Mouse (Mus musculus) kidney, postnatal 0 days (tissue): ENCODE measurements around the gene Abcb4. TPM values are rescaled to one million over a fixed set of nuclear protein-coding genes. Genes with fewer than 3 reads are reported as not detected.
"Not testable (repeated sequence)": the region's sequence is repeated elsewhere in the genome, so short reads cannot be mapped to it uniquely, and the experiment has no call there.

ENCODE experiments used
- ATAC-seq: fragments of 200-750 bp; cut with Nextera tagmentation; replicated peaks from 2 replicates; pipeline ENCODE4 v1.8.0; 2017; ENCODE audit warnings: low read depth, moderate number of reproducible peaks, moderate TSS enrichment, moderate library complexity; ENCODE audit not compliant: low FRiP score
- DNase-seq: peaks from one replicate; pipeline ENCODE4 v3.0.0-alpha.2; 2016; ENCODE audit warnings: low spot score
- H3K27ac ChIP-seq: fragments of 300-500 bp; sonication (generic); 2 replicates; pipeline ENCODE4 v1.5.1; 2014; ENCODE audit warnings: mild to moderate bottlenecking
- H3K27me3 ChIP-seq: fragments of 300-500 bp; sonication (generic); 2 replicates; pipeline ENCODE4 v1.6.1; 2014; ENCODE audit warnings: low read length, mixed read lengths; ENCODE audit not compliant: insufficient read depth
- H3K36me3 ChIP-seq: fragments of 300-500 bp; sonication (generic); 2 replicates; pipeline ENCODE4 v1.6.1; 2014; ENCODE audit warnings: low read length, mixed read lengths; ENCODE audit not compliant: insufficient read depth
- H3K4me1 ChIP-seq: fragments of 300-500 bp; sonication (generic); replicated peaks from 2 replicates; pipeline ENCODE4 v1.6.1; 2014; ENCODE audit warnings: antibody characterized with exemption, low read length, mixed read lengths; ENCODE audit not compliant: insufficient read depth
- H3K4me2 ChIP-seq: fragments of 300-500 bp; sonication (generic); 2 replicates; pipeline ENCODE4 v1.6.1; 2014; ENCODE audit warnings: mild to moderate bottlenecking, low read length, moderate library complexity, mixed read lengths
- H3K4me3 ChIP-seq: fragments of 300-500 bp; sonication (generic); replicated peaks from 2 replicates; pipeline ENCODE4 v1.5.1; 2014; ENCODE audit warnings: low read depth, low read length
- H3K9ac ChIP-seq: fragments of 300-500 bp; sonication (generic); 2 replicates; pipeline ENCODE4 v1.6.1; 2014; ENCODE audit warnings: low read depth, low read length
- H3K9me3 ChIP-seq: fragments of 300-500 bp; sonication (generic); replicated peaks from 2 replicates; pipeline ENCODE4 v1.6.1; 2016; ENCODE audit warnings: low read length, inconsistent platforms, mixed read lengths
- CTCF ChIP-seq: IDR thresholded peaks from 2 replicates; pipeline ENCODE4 v1.5.1; 2016; ENCODE audit warnings: antibody characterized with exemption, low read depth, mild to moderate bottlenecking, moderate library complexity
- WGBS: fragments of 180-500 bp; shearing (Covaris S2); extraction: QIAGEN DNeasy Blood & Tissue Kit; methylation state at CpG from one replicate; pipeline ENCODE4 v1.1.7; 2014; 5-methylcytosine and 5-hydroxymethylcytosine counted together
- polyA plus RNA-seq: library from polyadenylated mRNA; unstranded; fragments of >200 nt; fragmentation: Nextera tagmentation; extraction: Ambion mirVana; gene quantifications from 2 replicates; pipeline ENCODE4 v1.2.1, GENCODE M21; 2015

Gene Abcb4
- polyA plus RNA-seq, 1 experiment from 2014 or later = 0.16 TPM

DNA sequence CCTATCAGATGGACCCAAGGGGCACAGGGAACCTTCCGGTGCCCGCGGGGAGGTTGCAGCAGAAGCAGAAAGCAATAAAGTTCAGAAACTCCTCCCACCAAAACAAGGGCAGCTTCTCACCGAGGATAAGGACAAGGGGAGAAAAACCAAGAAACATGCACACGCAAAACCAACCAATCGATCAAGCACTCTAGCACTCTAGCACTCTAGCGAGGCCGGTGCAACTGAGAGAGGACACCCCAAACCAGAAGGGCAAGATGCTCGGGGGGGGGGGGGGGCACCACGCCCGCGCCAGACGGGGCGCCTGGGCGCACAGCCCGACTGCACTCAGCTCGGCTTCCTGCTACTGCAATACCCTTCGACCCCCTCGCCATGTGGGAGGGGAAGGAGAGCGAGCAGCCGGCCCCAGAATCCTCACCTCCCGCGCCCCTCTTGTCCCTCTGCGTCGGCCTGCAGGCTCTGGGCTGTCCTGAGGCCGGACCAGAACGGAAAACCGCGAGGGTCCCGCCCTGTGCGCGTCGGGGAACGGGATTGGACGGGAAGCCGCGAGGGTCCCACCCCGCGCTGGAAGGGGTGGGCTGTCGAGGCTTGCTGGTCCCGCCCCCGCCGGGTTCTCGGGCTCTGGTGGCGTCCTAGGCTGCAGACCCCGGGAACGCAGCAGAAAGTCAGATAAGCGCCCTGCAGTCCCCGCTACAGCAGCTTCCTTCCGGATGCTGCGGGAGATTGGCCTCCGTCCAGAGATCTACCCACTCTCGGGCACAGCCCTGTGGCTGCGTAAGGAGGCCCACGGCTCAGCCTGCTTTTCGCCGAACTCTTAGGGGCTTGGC is 103.4 kb downstream of the Abcb4 start, which contains the start of gene Crot:
Crot (minus strand) TSS at position 639 of the 827 bp plus-strand sequence.
- Histone ChIP-seq H3K4me3 (peak within 1 kb of the TSS; percentile 79), H3K27me3 (no peaks in the 10 kb centered on the region), H3K4me2 (peak within 1 kb of the TSS; percentile 84), H3K4me1 (0 out of 2 replicates have a peak, but pooled peaks cover 3% of the 10 kb centered on the region), H3K9me3 (no peaks in the 10 kb centered on the region), H3K27ac (peak within 1 kb of the TSS; percentile 92), H3K9ac (peak within 1 kb of the TSS; percentile 86), H3K36me3 (no peaks in the 10 kb centered on the region)
- ATAC-seq = peak; percentile 100
- DNase-seq = peak; percentile 97
- TF ChIP-seq CTCF = peak; percentile 11; the same call in 1 of the 2 replicates
- under 1% methylated on average over 48 of the region's 57 CpGs for WGBS

GRCm38 (mm10) chr5:8997513-8997895 is 104.0 kb downstream of the Abcb4 start:
- Histone ChIP-seq H3K4me1 (0 out of 2 replicates have a peak, but pooled peaks cover 3% of the 10 kb centered on the region), H3K9me3 (no peaks in the 10 kb centered on the region), H3K4me2 (peak overlapping the region; percentile 84), H3K36me3 (no peaks in the 10 kb centered on the region), H3K27me3 (no peaks in the 10 kb centered on the region), H3K9ac (peak overlapping the region; percentile 86; the same call in 1 of the 2 replicates), H3K4me3 (peak overlapping the region; percentile 79), H3K27ac (peak overlapping the region; percentile 92)
- ATAC-seq (peak; percentile 47), DNase-seq (no peak)
- TF ChIP-seq CTCF = no peak
- WGBS = 5% methylated on average over 8 of the region's 8 CpGs

- no peaks in the 10 kb centered on the region for H3K9me3 ChIP-seq
- 80% methylated on average over 4 of the region's 4 CpGs for WGBS
- 0 out of 2 replicates have a peak overlapping the region, but pooled peaks have one; percentile 15 for H3K27ac ChIP-seq
- H3K4me1 ChIP-seq = 0 out of 2 replicates have a peak, but pooled peaks cover 3% of the 10 kb centered on the region
- H3K27me3 ChIP-seq = no peaks in the 10 kb centered on the region
- DNase-seq (no peak), ATAC-seq (no peak)
- TF ChIP-seq CTCF = no peak
- no peak overlapping the region for H3K4me3 ChIP-seq
- no peak overlapping the region for H3K9ac ChIP-seq
- H3K36me3 ChIP-seq = no peaks in the 10 kb centered on the region
- no peak overlapping the region for H3K4me2 ChIP-seq
Measured at GRCm38 (mm10) chr5:8999108-8999507, 105.6 kb downstream of the Abcb4 start.

- not testable (repeated sequence) for H3K4me3 ChIP-seq, H3K4me1 ChIP-seq, H3K27me3 ChIP-seq, H3K4me2 ChIP-seq, H3K9me3 ChIP-seq, H3K9ac ChIP-seq, DNase-seq, ATAC-seq, H3K36me3 ChIP-seq
- WGBS = 39% methylated on average over 7 of the region's 7 CpGs
- H3K27ac ChIP-seq = 0 out of 2 replicates have a peak overlapping the region, but pooled peaks have one; percentile 16
Measured at GRCm38 (mm10) chr5:9000006-9000405, 106.5 kb downstream of the Abcb4 start.

DNA sequence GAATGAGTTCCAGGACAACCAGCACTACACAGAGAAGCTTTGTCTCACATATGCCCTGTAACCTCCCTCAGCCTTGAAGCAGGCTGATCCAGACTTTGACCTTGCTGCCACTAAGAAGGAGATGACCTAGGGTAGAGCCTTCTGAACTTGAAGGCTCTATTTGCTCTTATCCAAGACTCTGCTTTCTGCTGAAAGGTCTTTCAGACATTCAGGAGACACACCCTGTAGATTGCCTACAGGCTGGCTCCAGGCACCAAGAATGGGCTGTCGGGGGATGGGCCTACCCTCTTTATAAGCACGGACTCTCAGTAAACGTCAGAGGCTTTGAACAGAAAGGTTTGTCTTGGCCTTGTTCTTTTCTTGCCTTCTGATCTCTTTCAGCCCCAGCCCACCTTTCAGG is 113.1 kb downstream of the Abcb4 start:
- not testable (repeated sequence) for H3K4me2 ChIP-seq, DNase-seq, H3K9me3 ChIP-seq, H3K4me3 ChIP-seq, H3K27me3 ChIP-seq, H3K27ac ChIP-seq, H3K4me1 ChIP-seq, ATAC-seq, H3K9ac ChIP-seq, H3K36me3 ChIP-seq
- WGBS = 61% methylated on average over 3 of the region's 3 CpGs

Other genes with a start within 250 kb of the Abcb4 start
- gene Abcb1a, start 233.6 kb upstream of the Abcb4 start, polyA plus RNA-seq = 0.20 and 0.43 TPM in 2 replicates
- gene Abcb1b, start 95.6 kb upstream of the Abcb4 start, polyA plus RNA-seq = 0.62 and 1.4 TPM in 2 replicates
- 70.0 and 72.9 TPM in 2 replicates for gene Crot, start 103.6 kb downstream of the Abcb4 start, polyA plus RNA-seq
- 47.5 and 50.4 TPM in 2 replicates for gene Tmem243, start 207.0 kb downstream of the Abcb4 start, polyA plus RNA-seq